Mouse (Mus musculus) stomach, postnatal 0 days (tissue): ENCODE results near the gene Nr2e1. TPM values are rescaled to one million over a fixed set of nuclear protein-coding genes. Genes with fewer than 3 reads are reported as not detected.

Source experiments
- ATAC-seq: fragments of 200-750 bp; cut with Nextera tagmentation; 2 replicates; pipeline ENCODE4 v1.8.0; 2017; ENCODE audit not compliant: low FRiP score, low TSS enrichment
- DNase-seq: peaks from one replicate; pipeline ENCODE4 v3.0.0-alpha.2; 2016; ENCODE audit warnings: low spot score
- H3K27ac ChIP-seq: fragments of 300-500 bp; sonication (generic); replicated peaks from 2 replicates; pipeline ENCODE4 v1.5.1; 2014; ENCODE audit warnings: mild to moderate bottlenecking, control low read depth
- H3K27me3 ChIP-seq: fragments of 300-500 bp; sonication (generic); 2 replicates; pipeline ENCODE4 v1.6.1; 2014; ENCODE audit warnings: low read length; ENCODE audit not compliant: control insufficient read depth, insufficient read depth
- H3K36me3 ChIP-seq: fragments of 300-500 bp; sonication (generic); 2 replicates; pipeline ENCODE4 v1.6.1; 2014; ENCODE audit warnings: low read length, mixed read lengths; ENCODE audit not compliant: control insufficient read depth, insufficient read depth
- H3K4me1 ChIP-seq: fragments of 300-500 bp; sonication (generic); replicated peaks from 2 replicates; pipeline ENCODE4 v1.6.1; 2014; ENCODE audit warnings: antibody characterized with exemption; ENCODE audit not compliant: control insufficient read depth, insufficient read depth
- H3K4me2 ChIP-seq: fragments of 300-500 bp; sonication (generic); replicated peaks from 2 replicates; pipeline ENCODE4 v1.6.1; 2014; ENCODE audit warnings: low read depth, mild to moderate bottlenecking, control low read depth, moderate library complexity
- H3K4me3 ChIP-seq: fragments of 300-500 bp; sonication (generic); 2 replicates; pipeline ENCODE4 v1.5.1; 2014; ENCODE audit warnings: low read depth, low read length, control low read depth
- H3K9ac ChIP-seq: fragments of 300-500 bp; sonication (generic); 2 replicates; pipeline ENCODE4 v1.6.1; 2014; ENCODE audit warnings: mild to moderate bottlenecking, low read length, control low read depth, mixed read lengths
- H3K9me3 ChIP-seq: fragments of 300-500 bp; sonication (generic); 2 replicates; pipeline ENCODE4 v1.6.1; 2016; ENCODE audit warnings: low read length; ENCODE audit not compliant: control insufficient read depth
- CTCF ChIP-seq: IDR thresholded peaks from 2 replicates; pipeline ENCODE4 v1.5.1; 2016; ENCODE audit warnings: antibody characterized with exemption, low read depth, mild to moderate bottlenecking, moderate library complexity
- EP300 ChIP-seq: optimal IDR thresholded peaks from 2 replicates; pipeline ENCODE3; 2016; ENCODE audit warnings: antibody characterized with exemption
- WGBS: fragments of 180-500 bp; shearing (Covaris S2); extraction: QIAGEN DNeasy Blood & Tissue Kit; methylation state at CpG from one replicate; pipeline ENCODE4 v1.1.7; 2014; 5-methylcytosine and 5-hydroxymethylcytosine counted together
- polyA plus RNA-seq: library from polyadenylated mRNA; unstranded; fragments of >200 nt; fragmentation: Nextera tagmentation; extraction: Ambion mirVana; gene quantifications from 2 replicates; pipeline ENCODE4 v1.2.1, GENCODE M21; 2015

The Nr2e1 gene
- polyA plus RNA-seq, 1 experiment from 2014 or later: not detected

- TF ChIP-seq CTCF (no peak), EP300 (no peak)
- ATAC-seq (no peak), DNase-seq (no peak)
- Histone ChIP-seq H3K36me3 (no peaks in the 10 kb centered on the region), H3K9me3 (no peaks in the 10 kb centered on the region), H3K27me3 (no peaks in the 10 kb centered on the region), H3K4me1 (no peaks in the 10 kb centered on the region), H3K27ac (no peak overlapping the region), H3K4me2 (no peak overlapping the region), H3K4me3 (no peak overlapping the region), H3K9ac (no peak overlapping the region)
- WGBS: 76% methylated on average over 6 of the region's 6 CpGs
Observed at GRCm38 (mm10) chr10:42545707-42546503, 37.5 kb downstream of the Nr2e1 start.

GRCm38 (mm10) chr10:42537571-42538316 is 45.7 kb downstream of the Nr2e1 start:
- Histone ChIP-seq H3K27me3 (no peaks in the 10 kb centered on the region), H3K9ac (no peak overlapping the region), H3K4me1 (no peaks in the 10 kb centered on the region), H3K9me3 (no peaks in the 10 kb centered on the region), H3K36me3 (peaks cover 10% of the 10 kb centered on the region), H3K4me2 (no peak overlapping the region), H3K27ac (no peak overlapping the region), H3K4me3 (no peak overlapping the region)
- 73% methylated on average over 9 of the region's 9 CpGs for WGBS
- no peak for DNase-seq
- no peak for TF ChIP-seq CTCF
- TF ChIP-seq EP300: no peak
- ATAC-seq: no peak

GRCm38 (mm10) chr10:42533836-42534453 is 49.5 kb downstream of the Nr2e1 start:
- H3K9ac ChIP-seq: no peak overlapping the region
- no peak overlapping the region for H3K4me3 ChIP-seq
- no peaks in the 10 kb centered on the region for H3K9me3 ChIP-seq
- no peaks in the 10 kb centered on the region for H3K4me1 ChIP-seq
- ATAC-seq (no peak), DNase-seq (no peak)
- no peak overlapping the region for H3K4me2 ChIP-seq
- H3K27ac ChIP-seq: no peak overlapping the region
- H3K27me3 ChIP-seq: no peaks in the 10 kb centered on the region
- H3K36me3 ChIP-seq: peaks cover 15% of the 10 kb centered on the region
- WGBS: 87% methylated on average over 11 of the region's 11 CpGs
- TF ChIP-seq CTCF (no peak), EP300 (no peak)

GRCm38 (mm10) chr10:42525682-42526081 is 57.8 kb downstream of the Nr2e1 start:
- Histone ChIP-seq H3K4me3 (no peak overlapping the region), H3K9me3 (no peaks in the 10 kb centered on the region), H3K4me2 (no peak overlapping the region), H3K4me1 (no peaks in the 10 kb centered on the region), H3K9ac (no peak overlapping the region), H3K27me3 (no peaks in the 10 kb centered on the region), H3K36me3 (peaks cover 10% of the 10 kb centered on the region), H3K27ac (no peak overlapping the region)
- DNase-seq (no peak), ATAC-seq (no peak)
- TF ChIP-seq EP300: no peak
- TF ChIP-seq CTCF: no peak
- WGBS: 92% methylated on average over 3 of the region's 3 CpGs

GRCm38 (mm10) chr10:42523556-42524162 is 59.8 kb downstream of the Nr2e1 start:
- no peak overlapping the region for H3K4me3 ChIP-seq
- H3K36me3 ChIP-seq: peaks cover 5% of the 10 kb centered on the region; the same call in 1 of the 2 replicates
- no peak overlapping the region for H3K4me2 ChIP-seq
- H3K27ac ChIP-seq: peak overlapping the region; percentile 45; the same call in 1 of the 2 replicates
- H3K9ac ChIP-seq: 0 out of 2 replicates have a peak overlapping the region, but pooled peaks have one; percentile 14
- H3K27me3 ChIP-seq: no peaks in the 10 kb centered on the region
- 57% methylated on average over 11 of the region's 11 CpGs for WGBS
- no peaks in the 10 kb centered on the region for H3K4me1 ChIP-seq
- H3K9me3 ChIP-seq: no peaks in the 10 kb centered on the region
- ATAC-seq (no peak), DNase-seq (no peak)
- no peak for TF ChIP-seq CTCF
- no peak for TF ChIP-seq EP300
